Mouse (Mus musculus) hindbrain, embryonic 13.5 days (tissue): ENCODE data around the gene Marf1. TPM values are rescaled to one million over a fixed set of nuclear protein-coding genes. Genes with fewer than 3 reads are reported as not detected.
A peak's percentile ranks its signal among the peaks of the same experiment; 100 is the strongest.

Experiments used
- ATAC-seq: fragments of 200-750 bp; cut with Nextera tagmentation; 2 replicates; pipeline ENCODE4 v1.8.0; 2017; ENCODE audit warnings: moderate TSS enrichment; ENCODE audit not compliant: low FRiP score
- H3K27ac ChIP-seq: fragments of 300-500 bp; sonication (generic); 2 replicates; pipeline ENCODE4 v1.5.1; 2015; ENCODE audit warnings: inconsistent platforms, mild to moderate bottlenecking, moderate library complexity
- H3K27me3 ChIP-seq: fragments of 300-500 bp; sonication (generic); 2 replicates; pipeline ENCODE4 v1.6.1; 2015; ENCODE audit warnings: mild to moderate bottlenecking, inconsistent platforms
- H3K36me3 ChIP-seq: fragments of 300-500 bp; sonication (generic); 2 replicates; pipeline ENCODE4 v1.6.1; 2015; ENCODE audit warnings: mild to moderate bottlenecking, inconsistent platforms
- H3K4me1 ChIP-seq: fragments of 300-500 bp; sonication (generic); replicated peaks from 2 replicates; pipeline ENCODE4 v1.6.1; 2015; ENCODE audit warnings: inconsistent platforms
- H3K4me2 ChIP-seq: fragments of 300-500 bp; sonication (generic); 2 replicates; pipeline ENCODE4 v1.6.1; 2015; ENCODE audit warnings: inconsistent platforms, mild to moderate bottlenecking, moderate library complexity
- H3K4me3 ChIP-seq: fragments of 300-500 bp; sonication (generic); 2 replicates; pipeline ENCODE4 v1.5.1; 2015; ENCODE audit warnings: mild to moderate bottlenecking, inconsistent platforms
- H3K9ac ChIP-seq: fragments of 300-500 bp; sonication (generic); 2 replicates; pipeline ENCODE4 v1.6.1; 2015; ENCODE audit warnings: mild to moderate bottlenecking, inconsistent platforms
- H3K9me3 ChIP-seq: fragments of 300-500 bp; sonication (generic); 2 replicates; pipeline ENCODE4 v1.6.1; 2016; ENCODE audit warnings: inconsistent platforms
- WGBS: fragments of 180-500 bp; shearing (Covaris S2); methylation state at CpG from one replicate; pipeline ENCODE4 v1.1.7; 2015; 5-methylcytosine and 5-hydroxymethylcytosine counted together
- polyA plus RNA-seq: library from polyadenylated mRNA; unstranded; fragments of >200 nt; fragmentation: Nextera tagmentation; extraction: Ambion mirVana; gene quantifications from 2 replicates; pipeline ENCODE4 v1.2.1, GENCODE M21; 2015

The Marf1 gene
- polyA plus RNA-seq, result 17.4 and 17.9 TPM in 2 replicates

DNA sequence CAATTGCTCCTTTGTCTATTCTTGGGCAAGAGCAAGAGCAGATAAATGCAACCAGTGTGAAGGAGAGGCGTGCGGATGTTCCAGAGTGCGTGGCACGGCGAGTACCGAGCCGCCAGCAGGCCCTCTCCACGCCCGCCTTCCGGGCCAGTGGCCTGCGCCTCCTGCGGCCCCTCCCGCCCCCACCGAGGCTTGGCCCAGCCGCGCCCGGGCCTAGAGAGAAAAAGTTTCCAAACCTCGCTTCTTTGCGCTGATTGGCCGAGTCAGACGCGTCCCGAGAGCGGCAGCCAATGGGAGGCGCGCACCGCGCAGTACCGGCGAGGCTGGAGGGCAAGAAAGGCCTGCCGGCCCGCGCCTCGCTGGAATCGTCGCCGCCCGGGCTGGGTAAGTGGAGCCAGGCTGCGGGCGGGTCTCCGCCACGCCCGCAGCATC is at the start of gene Marf1, which contains the start of gene Nde1:
Gene Marf1, minus strand, starts transcription at position 364 of the 429 bp plus-strand sequence.
Gene Nde1, plus strand, starts transcription at position 288 of the 429 bp plus-strand sequence.
- ATAC-seq, result peak; percentile 67
- peaks cover 21% of the 10 kb centered on the region for H3K4me1 ChIP-seq
- H3K27me3 ChIP-seq, result no peaks in the 10 kb centered on the region
- peak within 1 kb of the TSS; percentile 48 for H3K27ac ChIP-seq
- H3K36me3 ChIP-seq, result no peaks in the 10 kb centered on the region
- under 1% methylated on average over 40 of the region's 43 CpGs for WGBS
- H3K4me2 ChIP-seq, result peak within 1 kb of the TSS; percentile 69
- no peaks in the 10 kb centered on the region for H3K9me3 ChIP-seq
- peak within 1 kb of the TSS; percentile 82 for H3K9ac ChIP-seq
- H3K4me3 ChIP-seq, result peak within 1 kb of the TSS; percentile 65

DNA sequence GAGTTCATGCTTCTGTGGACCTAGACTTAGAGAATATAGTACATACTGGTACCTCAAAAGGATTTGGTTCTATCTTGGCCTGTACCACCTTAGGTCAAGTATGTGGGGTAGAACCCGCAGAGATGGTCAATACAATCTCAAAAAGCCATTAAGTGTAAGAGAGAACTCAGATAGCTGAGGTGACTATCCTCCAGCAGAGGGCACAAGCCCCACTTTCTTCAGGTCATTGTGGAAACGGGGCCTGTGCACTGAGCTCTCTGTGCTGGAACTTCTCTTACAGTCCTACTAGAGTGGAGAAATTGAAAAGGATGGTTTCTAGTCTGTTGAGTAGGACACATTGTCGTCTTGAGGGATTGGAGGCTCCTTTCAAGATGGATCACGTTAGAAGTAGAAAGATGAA is 35.6 kb upstream of the Marf1 start:
- H3K4me3 ChIP-seq, result no peak overlapping the region
- H3K9ac ChIP-seq, result no peak overlapping the region
- ATAC-seq, result no peak
- no peak overlapping the region for H3K27ac ChIP-seq
- H3K4me1 ChIP-seq, result no peaks in the 10 kb centered on the region
- H3K4me2 ChIP-seq, result no peak overlapping the region
- WGBS, result 81% methylated on average over 4 of the region's 4 CpGs
- H3K36me3 ChIP-seq, result no peaks in the 10 kb centered on the region
- no peaks in the 10 kb centered on the region for H3K9me3 ChIP-seq
- H3K27me3 ChIP-seq, result no peaks in the 10 kb centered on the region

DNA sequence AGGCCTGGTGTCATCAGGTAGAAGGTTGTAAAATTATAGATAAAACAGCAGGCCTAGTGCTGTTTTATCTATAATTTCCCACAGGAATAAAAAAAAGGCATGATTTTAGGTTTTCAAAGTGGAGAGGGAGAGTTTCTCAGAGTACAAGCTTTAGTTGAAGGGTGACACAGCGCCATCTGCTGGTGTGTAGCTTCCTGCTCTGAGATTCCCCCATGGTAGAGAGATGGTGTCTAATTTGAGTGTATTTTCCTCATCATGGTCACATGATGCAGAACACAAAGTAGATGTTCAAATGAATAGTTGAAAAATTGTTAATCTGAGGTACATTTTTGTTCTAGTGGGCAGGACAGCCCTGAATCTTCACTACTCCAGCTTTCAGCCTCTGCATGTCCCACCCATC is 32.3 kb upstream of the Marf1 start:
- Histone ChIP-seq H3K9me3 (no peaks in the 10 kb centered on the region), H3K27ac (no peak overlapping the region), H3K27me3 (no peaks in the 10 kb centered on the region), H3K4me2 (no peak overlapping the region), H3K4me1 (no peaks in the 10 kb centered on the region), H3K9ac (no peak overlapping the region), H3K4me3 (no peak overlapping the region), H3K36me3 (peaks cover 18% of the 10 kb centered on the region)
- WGBS, result 29% methylated on average over 1 of the region's 1 CpGs
- ATAC-seq, result no peak

DNA sequence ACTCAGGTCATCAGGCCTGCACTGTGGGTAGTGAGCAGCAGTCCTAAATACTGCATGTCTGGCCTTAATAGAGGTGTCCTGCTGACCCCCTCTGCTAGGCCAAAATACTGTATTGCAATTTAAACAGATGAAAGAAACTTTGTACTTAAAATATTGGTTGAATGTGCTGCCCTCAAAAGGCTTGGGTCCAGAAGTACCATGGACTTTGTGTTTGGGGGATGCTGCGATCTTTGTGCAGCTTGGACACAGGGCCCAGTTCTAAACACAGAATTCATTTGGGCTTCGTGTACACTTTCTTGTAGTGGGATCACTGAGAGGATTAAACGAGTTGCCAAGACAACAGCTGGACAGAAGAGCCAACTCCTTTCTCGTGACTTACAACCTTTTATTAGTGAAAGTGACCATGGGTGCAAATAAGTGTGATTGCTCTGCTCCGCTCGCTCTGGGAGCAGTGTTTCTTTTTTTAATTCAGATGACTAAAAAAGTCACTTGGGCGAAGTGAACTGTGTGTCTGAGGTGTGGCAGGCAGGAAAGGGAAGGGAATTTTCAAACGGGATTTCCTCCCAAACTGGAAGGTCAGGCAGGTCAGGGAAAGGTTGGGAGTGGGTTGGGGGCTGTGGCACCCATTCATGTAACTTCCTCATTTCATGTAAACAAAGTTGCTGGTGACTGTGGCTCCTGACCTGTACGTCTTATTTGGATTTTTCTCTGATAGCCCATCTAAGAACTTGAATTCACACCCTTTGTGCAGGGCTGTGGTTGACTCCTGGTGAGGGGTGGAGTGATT is 31.2 kb upstream of the Marf1 start:
- Histone ChIP-seq H3K4me3 (no peak overlapping the region), H3K4me1 (no peaks in the 10 kb centered on the region), H3K9me3 (no peaks in the 10 kb centered on the region), H3K27ac (no peak overlapping the region), H3K4me2 (no peak overlapping the region), H3K36me3 (peaks cover 27% of the 10 kb centered on the region), H3K27me3 (no peaks in the 10 kb centered on the region), H3K9ac (no peak overlapping the region)
- WGBS, result 76% methylated on average over 9 of the region's 9 CpGs
- ATAC-seq, result no peak

DNA sequence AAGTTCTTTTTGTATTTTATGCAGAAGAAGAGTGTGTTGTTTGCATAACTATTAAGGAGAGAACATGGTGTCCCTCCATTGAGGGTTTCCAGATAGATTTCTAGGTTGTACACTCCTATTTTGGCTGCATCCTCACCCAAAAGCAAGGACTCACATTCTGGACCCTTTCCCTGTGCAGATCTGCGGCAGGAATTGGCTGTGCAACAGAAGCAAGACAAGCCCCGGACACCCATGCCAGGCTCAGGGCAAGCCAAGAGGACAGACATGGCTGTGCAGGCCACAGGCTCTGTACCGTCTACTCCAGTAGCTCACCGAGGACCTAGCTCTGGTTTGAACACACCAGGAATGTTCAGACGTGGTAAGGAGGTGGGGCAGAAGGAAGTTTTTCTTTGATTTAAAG is 22.4 kb upstream of the Marf1 start:
- no peak overlapping the region for H3K4me2 ChIP-seq
- 96% methylated on average over 5 of the region's 5 CpGs for WGBS
- no peak for ATAC-seq
- no peaks in the 10 kb centered on the region for H3K9me3 ChIP-seq
- H3K4me1 ChIP-seq, result no peaks in the 10 kb centered on the region
- no peak overlapping the region for H3K27ac ChIP-seq
- peaks cover 61% of the 10 kb centered on the region for H3K36me3 ChIP-seq
- no peak overlapping the region for H3K9ac ChIP-seq
- H3K4me3 ChIP-seq, result no peak overlapping the region
- H3K27me3 ChIP-seq, result no peaks in the 10 kb centered on the region

DNA sequence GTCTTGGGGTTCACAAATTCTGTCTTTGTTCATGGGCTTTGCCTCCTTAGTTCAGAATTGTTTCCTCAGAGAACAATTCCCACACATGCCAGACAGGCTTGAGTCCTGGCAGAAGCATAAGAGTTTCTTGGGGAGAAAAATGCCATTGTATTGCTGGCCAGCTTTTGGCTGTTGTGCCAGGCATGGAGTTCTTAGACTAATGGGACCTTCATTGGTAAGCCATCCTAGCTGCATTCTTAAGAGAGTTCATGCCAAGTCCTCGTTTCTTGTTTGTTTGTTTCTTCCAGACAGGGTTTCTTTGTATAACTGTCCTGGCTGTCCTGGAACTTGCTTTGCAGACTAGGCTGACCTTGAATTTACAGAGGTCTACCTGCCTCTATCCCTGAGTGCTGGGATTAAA is 20.7 kb upstream of the Marf1 start:
- Histone ChIP-seq H3K27me3 (no peaks in the 10 kb centered on the region), H3K9ac (no peak overlapping the region), H3K36me3 (peaks cover 48% of the 10 kb centered on the region), H3K27ac (no peak overlapping the region), H3K4me2 (no peak overlapping the region), H3K4me3 (no peak overlapping the region), H3K4me1 (no peaks in the 10 kb centered on the region), H3K9me3 (no peaks in the 10 kb centered on the region)
- no peak for ATAC-seq
- 90% methylated on average over 1 of the region's 1 CpGs for WGBS

DNA sequence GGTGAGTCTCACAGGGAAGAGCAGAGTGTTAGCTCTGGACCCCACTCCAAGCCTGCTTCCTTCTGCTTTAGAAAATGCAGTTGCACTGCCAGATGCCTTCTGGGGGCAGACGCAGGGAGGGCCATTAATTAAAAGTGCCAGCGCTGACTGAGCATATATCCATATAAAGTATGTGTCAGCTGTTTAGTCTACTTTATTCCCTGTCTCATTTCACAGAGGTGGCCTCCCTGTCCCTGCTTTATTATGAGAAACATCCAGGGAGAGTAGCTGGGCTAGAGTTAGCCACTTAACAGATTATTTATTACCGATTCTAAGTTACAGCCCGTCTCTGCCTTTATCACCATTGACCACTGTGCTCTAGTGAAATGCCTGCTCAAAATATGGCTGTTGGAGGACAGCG is 19.2 kb upstream of the Marf1 start:
- Histone ChIP-seq H3K27ac (no peak overlapping the region), H3K4me1 (no peaks in the 10 kb centered on the region), H3K36me3 (peaks cover 41% of the 10 kb centered on the region), H3K4me3 (no peak overlapping the region), H3K4me2 (no peak overlapping the region), H3K9ac (no peak overlapping the region), H3K27me3 (no peaks in the 10 kb centered on the region), H3K9me3 (no peaks in the 10 kb centered on the region)
- ATAC-seq, result no peak
- WGBS, result 83% methylated on average over 5 of the region's 5 CpGs

DNA sequence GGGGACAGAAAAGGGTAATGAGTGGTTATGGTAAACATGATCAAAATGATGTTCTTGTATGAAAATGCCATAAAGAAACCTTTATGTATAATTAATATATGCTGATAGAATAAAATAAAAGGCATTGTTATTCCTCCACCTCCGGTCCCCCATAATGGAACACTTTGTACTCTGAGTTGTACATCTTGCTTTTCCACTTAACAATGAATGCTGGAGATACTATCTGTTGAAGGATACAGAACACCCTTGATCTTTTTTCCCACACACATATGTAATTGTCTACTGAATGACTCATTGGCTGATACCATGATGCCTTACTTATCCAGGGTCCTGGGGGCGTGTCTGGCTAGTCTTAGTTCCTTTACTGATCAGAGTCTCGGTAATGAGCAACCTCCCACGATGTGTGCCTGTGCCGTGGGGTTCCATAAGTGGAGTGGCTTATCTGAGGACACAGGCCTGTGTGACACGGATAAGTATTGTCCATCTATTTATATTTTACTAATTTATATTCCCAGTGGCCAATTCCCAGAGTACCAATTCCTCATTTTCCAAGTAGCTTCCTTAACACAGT is 17.1 kb upstream of the Marf1 start:
- no peaks in the 10 kb centered on the region for H3K4me1 ChIP-seq
- H3K27ac ChIP-seq, result no peak overlapping the region
- no peak overlapping the region for H3K9ac ChIP-seq
- H3K9me3 ChIP-seq, result no peaks in the 10 kb centered on the region
- H3K36me3 ChIP-seq, result peaks cover 40% of the 10 kb centered on the region
- WGBS, result 88% methylated on average over 6 of the region's 6 CpGs
- no peak overlapping the region for H3K4me3 ChIP-seq
- H3K27me3 ChIP-seq, result no peaks in the 10 kb centered on the region
- no peak for ATAC-seq
- H3K4me2 ChIP-seq, result no peak overlapping the region

DNA sequence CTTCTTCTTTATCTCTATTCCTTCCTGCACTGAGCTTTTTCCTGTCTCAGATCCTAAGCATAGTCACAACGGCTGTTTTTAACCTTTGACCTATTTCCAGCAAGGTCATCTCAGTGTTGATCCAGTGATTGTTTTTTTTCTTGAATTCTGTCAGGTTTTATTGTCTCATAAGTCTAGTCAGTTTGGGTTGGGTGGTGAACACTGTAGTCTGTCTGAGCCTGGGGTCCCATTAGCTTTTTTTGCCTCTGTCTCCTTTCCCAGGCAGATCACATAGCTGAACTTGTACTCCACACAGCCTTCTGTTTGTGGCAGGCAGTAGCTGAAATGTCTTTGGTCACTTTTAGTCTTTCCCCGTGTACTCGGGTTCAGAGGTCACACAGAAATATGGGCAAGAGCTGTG is 14.9 kb upstream of the Marf1 start:
- Histone ChIP-seq H3K36me3 (peaks cover 47% of the 10 kb centered on the region), H3K27ac (no peak overlapping the region), H3K4me3 (no peak overlapping the region), H3K4me2 (no peak overlapping the region), H3K4me1 (no peaks in the 10 kb centered on the region), H3K9ac (no peak overlapping the region), H3K9me3 (no peaks in the 10 kb centered on the region), H3K27me3 (no peaks in the 10 kb centered on the region)
- ATAC-seq, result no peak
- 77% methylated on average over 3 of the region's 3 CpGs for WGBS

DNA sequence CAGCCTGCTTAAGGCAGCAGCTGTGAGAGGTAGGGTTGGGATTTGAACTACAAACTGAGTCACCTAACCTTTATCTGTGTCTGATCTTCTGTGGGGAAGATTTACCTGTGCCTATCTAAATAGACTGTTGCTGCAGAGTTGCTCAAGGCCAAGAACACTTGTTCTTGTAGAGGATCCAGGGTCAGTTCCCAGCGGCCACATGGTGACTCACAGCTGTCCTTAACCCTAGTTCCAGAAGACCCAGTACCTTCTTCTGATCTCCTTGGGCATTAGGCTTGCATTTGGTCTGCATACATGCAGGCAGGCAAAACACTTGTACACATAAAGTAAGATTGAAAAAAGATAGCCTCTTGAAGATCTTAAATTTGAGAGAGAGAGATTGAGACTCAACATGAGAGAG is 6.6 kb upstream of the Marf1 start:
- Histone ChIP-seq H3K9ac (no peak overlapping the region), H3K27ac (no peak overlapping the region), H3K9me3 (no peaks in the 10 kb centered on the region), H3K4me1 (no peaks in the 10 kb centered on the region), H3K36me3 (peaks cover 45% of the 10 kb centered on the region), H3K4me3 (no peak overlapping the region), H3K4me2 (no peak overlapping the region), H3K27me3 (no peaks in the 10 kb centered on the region)
- 97% methylated on average over 1 of the region's 1 CpGs for WGBS
- no peak for ATAC-seq

DNA sequence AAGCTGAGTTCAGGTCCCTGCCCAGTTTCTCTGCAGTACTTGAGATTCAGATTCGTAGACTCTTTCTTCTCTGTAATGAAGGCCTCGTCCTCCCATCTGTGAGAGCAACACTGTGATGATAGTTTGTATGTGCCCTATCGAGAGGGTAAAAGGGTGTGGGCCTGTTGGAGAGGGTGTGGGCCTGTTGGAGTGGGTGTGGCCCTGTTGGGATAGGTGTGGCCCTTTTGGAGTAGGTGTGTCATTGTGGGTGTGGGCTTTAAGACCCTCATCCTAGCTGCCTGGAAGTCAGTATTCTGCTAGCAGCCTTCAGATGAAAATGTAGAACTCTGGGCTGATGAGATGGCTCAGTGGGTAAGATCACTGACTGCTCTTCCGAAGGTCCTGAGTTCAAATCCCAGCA is 3.3 kb upstream of the Marf1 start:
- Histone ChIP-seq H3K9ac (no peak overlapping the region), H3K36me3 (peaks cover 26% of the 10 kb centered on the region), H3K4me3 (no peak overlapping the region), H3K9me3 (no peaks in the 10 kb centered on the region), H3K4me1 (peaks cover 16% of the 10 kb centered on the region), H3K27me3 (no peaks in the 10 kb centered on the region), H3K4me2 (no peak overlapping the region), H3K27ac (no peak overlapping the region)
- WGBS, result 97% methylated on average over 4 of the region's 4 CpGs
- no peak for ATAC-seq

DNA sequence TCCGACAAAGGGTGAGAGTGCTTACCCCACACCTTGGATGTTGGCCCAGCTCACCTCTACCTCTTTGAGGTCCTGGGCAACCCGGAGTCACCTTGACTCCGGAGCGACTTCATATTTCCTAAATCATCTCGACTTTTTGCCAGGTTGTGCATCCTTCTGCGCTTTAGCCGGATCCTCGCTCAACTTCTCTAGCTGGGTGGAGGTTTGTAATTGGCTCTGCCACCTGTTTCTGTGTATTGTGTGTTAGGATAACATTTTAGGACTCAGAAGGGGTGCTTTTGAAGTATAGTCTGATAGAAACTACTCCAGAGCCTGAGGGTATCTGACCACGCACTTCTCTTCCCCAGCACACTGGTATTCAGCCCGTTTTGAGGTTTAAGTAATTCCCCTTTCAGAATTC is 580 bp upstream of the Marf1 start:
- H3K9ac ChIP-seq, result peak overlapping the region; percentile 82
- peak overlapping the region; percentile 69 for H3K4me2 ChIP-seq
- no peak for ATAC-seq
- 0 out of 2 replicates have a peak, but pooled peaks cover 2% of the 10 kb centered on the region for H3K36me3 ChIP-seq
- WGBS, result 3% methylated on average over 10 of the region's 10 CpGs
- H3K27me3 ChIP-seq, result no peaks in the 10 kb centered on the region
- H3K9me3 ChIP-seq, result no peaks in the 10 kb centered on the region
- H3K4me3 ChIP-seq, result peak overlapping the region; percentile 65
- no peak overlapping the region for H3K27ac ChIP-seq
- H3K4me1 ChIP-seq, result peaks cover 16% of the 10 kb centered on the region

DNA sequence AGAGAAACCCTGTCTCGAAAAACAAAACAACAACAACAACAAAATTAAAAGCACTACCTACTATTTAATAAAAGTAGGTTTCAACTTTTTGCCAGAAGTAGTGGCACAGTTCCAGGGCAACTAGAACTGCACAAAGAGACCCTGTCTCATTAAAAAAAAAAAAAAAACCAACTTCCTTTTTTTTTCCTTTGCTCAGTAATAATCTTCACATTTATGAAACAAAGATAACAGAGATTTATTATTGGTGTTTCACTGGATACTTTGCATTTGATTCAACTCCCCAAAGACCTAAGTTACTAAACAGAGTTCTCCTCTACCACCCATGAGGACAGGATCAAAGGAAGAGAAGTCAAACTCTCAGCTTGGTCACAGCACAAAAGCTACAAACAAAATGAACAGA is 2.2 kb downstream of the Marf1 start:
- Histone ChIP-seq H3K9ac (no peak overlapping the region), H3K27ac (no peak overlapping the region), H3K9me3 (no peaks in the 10 kb centered on the region), H3K27me3 (no peaks in the 10 kb centered on the region), H3K4me1 (peaks cover 29% of the 10 kb centered on the region), H3K4me2 (no peak overlapping the region), H3K4me3 (no peak overlapping the region), H3K36me3 (no peaks in the 10 kb centered on the region)
- no peak for ATAC-seq
- WGBS, result 81% methylated on average over 1 of the region's 1 CpGs
